Mouse (Mus musculus): ENCODE data around the gene Smpd4. TPM values are rescaled to one million over a fixed set of nuclear protein-coding genes. Genes with fewer than 3 reads are reported as not detected.
"Not testable (repeated sequence)": the region's sequence is repeated elsewhere in the genome, so short reads cannot be mapped to it uniquely, and the experiment has no call there.

Smpd4 gene
- total and polyA plus RNA-seq, 2 experiments = 3.6 to 26.9 TPM

GRCm38 (mm10) chr16:17590731-17591130 lies 28.4 kb upstream of the Smpd4 start:
- H3K36me3 ChIP-seq (ENCODE audit: control insufficient read depth, insufficient read depth, low read length) = no peaks in the 10 kb centered on the region
- no peak overlapping the region for H3K9ac ChIP-seq (ENCODE audit: low read depth, low read length)
- H3K27me3 ChIP-seq (ENCODE audit: control insufficient read depth, insufficient read depth, low read length) = no peaks in the 10 kb centered on the region
- no peak overlapping the region for H3K27ac ChIP-seq (replicated peaks; ENCODE audit: insufficient read depth, low read depth, low read length)
- TF ChIP-seq CTCF (IDR thresholded peaks at IDR 0.05; ENCODE audit: low read depth, low read length) (no peak), POLR2A (IDR thresholded peaks at IDR 0.05; ENCODE audit: extremely low read depth, insufficient read depth, low read length) (no peak)
- H3K4me3 ChIP-seq (ENCODE audit: insufficient read depth, low read depth, low read length) = no peak overlapping the region
- no peak for DNase-seq (ENCODE audit: extremely low read depth, low read depth, low spot score)
- WGBS = 43% methylated on average over 2 of the region's 2 CpGs
- H3K4me1 ChIP-seq (ENCODE audit: control insufficient read depth, insufficient read depth, low read length) = no peaks in the 10 kb centered on the region
- no peaks in the 10 kb centered on the region for H3K79me2 ChIP-seq (ENCODE audit: control insufficient read depth, insufficient read depth, low read length)

GRCm38 (mm10) chr16:17600944-17601562 lies 18.1 kb upstream of the Smpd4 start:
- TF ChIP-seq CTCF (IDR thresholded peaks at IDR 0.05; ENCODE audit: low read depth, low read length) (no peak), POLR2A (IDR thresholded peaks at IDR 0.05; ENCODE audit: extremely low read depth, insufficient read depth, low read length) (no peak)
- H3K79me2 ChIP-seq (ENCODE audit: control insufficient read depth, insufficient read depth, low read length) = no peaks in the 10 kb centered on the region
- DNase-seq (ENCODE audit: extremely low read depth, low read depth, low spot score) = no peak
- H3K9ac ChIP-seq (ENCODE audit: low read depth, low read length) = no peak overlapping the region
- 73% methylated on average over 3 of the region's 3 CpGs for WGBS
- H3K36me3 ChIP-seq (ENCODE audit: control insufficient read depth, insufficient read depth, low read length) = no peaks in the 10 kb centered on the region
- H3K27ac ChIP-seq (replicated peaks; ENCODE audit: insufficient read depth, low read depth, low read length) = no peak overlapping the region
- no peaks in the 10 kb centered on the region for H3K4me1 ChIP-seq (ENCODE audit: control insufficient read depth, insufficient read depth, low read length)
- no peaks in the 10 kb centered on the region for H3K27me3 ChIP-seq (ENCODE audit: control insufficient read depth, insufficient read depth, low read length)
- H3K4me3 ChIP-seq (ENCODE audit: insufficient read depth, low read depth, low read length) = no peak overlapping the region

GRCm38 (mm10) chr16:17604941-17605340 lies 14.2 kb upstream of the Smpd4 start:
- WGBS = 65% methylated on average over 4 of the region's 4 CpGs
- H3K79me2 ChIP-seq (ENCODE audit: control insufficient read depth, insufficient read depth, low read length) = no peaks in the 10 kb centered on the region
- H3K4me1 ChIP-seq (ENCODE audit: control insufficient read depth, insufficient read depth, low read length) = no peaks in the 10 kb centered on the region
- no peak for DNase-seq (ENCODE audit: extremely low read depth, low read depth, low spot score)
- H3K36me3 ChIP-seq (ENCODE audit: control insufficient read depth, insufficient read depth, low read length) = no peaks in the 10 kb centered on the region
- H3K9ac ChIP-seq (ENCODE audit: low read depth, low read length) = no peak overlapping the region
- no peak overlapping the region for H3K4me3 ChIP-seq (ENCODE audit: insufficient read depth, low read depth, low read length)
- H3K27ac ChIP-seq (replicated peaks; ENCODE audit: insufficient read depth, low read depth, low read length) = no peak overlapping the region
- peaks cover 3% of the 10 kb centered on the region; the same call in 1 of the 2 replicates for H3K27me3 ChIP-seq (ENCODE audit: control insufficient read depth, insufficient read depth, low read length)
- TF ChIP-seq POLR2A (IDR thresholded peaks at IDR 0.05; ENCODE audit: extremely low read depth, insufficient read depth, low read length) = no peak
- TF ChIP-seq CTCF (IDR thresholded peaks at IDR 0.05; ENCODE audit: low read depth, low read length) = no peak

GRCm38 (mm10) chr16:17605684-17606083 lies 13.5 kb upstream of the Smpd4 start:
- Histone ChIP-seq H3K79me2 (ENCODE audit: control insufficient read depth, insufficient read depth, low read length) (no peaks in the 10 kb centered on the region), H3K9ac (ENCODE audit: low read depth, low read length) (no peak overlapping the region), H3K27ac (replicated peaks; ENCODE audit: insufficient read depth, low read depth, low read length) (no peak overlapping the region), H3K36me3 (ENCODE audit: control insufficient read depth, insufficient read depth, low read length) (no peaks in the 10 kb centered on the region), H3K27me3 (ENCODE audit: control insufficient read depth, insufficient read depth, low read length) (peaks cover 6% of the 10 kb centered on the region; the same call in 1 of the 2 replicates), H3K4me3 (ENCODE audit: insufficient read depth, low read depth, low read length) (no peak overlapping the region), H3K4me1 (ENCODE audit: control insufficient read depth, insufficient read depth, low read length) (no peaks in the 10 kb centered on the region)
- WGBS = 81% methylated on average over 5 of the region's 5 CpGs
- no peak for TF ChIP-seq CTCF (IDR thresholded peaks at IDR 0.05; ENCODE audit: low read depth, low read length)
- no peak for TF ChIP-seq POLR2A (IDR thresholded peaks at IDR 0.05; ENCODE audit: extremely low read depth, insufficient read depth, low read length)
- no peak for DNase-seq (ENCODE audit: extremely low read depth, low read depth, low spot score)

- Histone ChIP-seq H3K9ac (ENCODE audit: low read depth, low read length) (no peak overlapping the region), H3K27me3 (ENCODE audit: control insufficient read depth, insufficient read depth, low read length) (peaks cover 6% of the 10 kb centered on the region; the same call in 1 of the 2 replicates), H3K4me1 (ENCODE audit: control insufficient read depth, insufficient read depth, low read length) (no peaks in the 10 kb centered on the region), H3K36me3 (ENCODE audit: control insufficient read depth, insufficient read depth, low read length) (no peaks in the 10 kb centered on the region), H3K79me2 (ENCODE audit: control insufficient read depth, insufficient read depth, low read length) (no peaks in the 10 kb centered on the region), H3K27ac (replicated peaks; ENCODE audit: insufficient read depth, low read depth, low read length) (no peak overlapping the region), H3K4me3 (ENCODE audit: insufficient read depth, low read depth, low read length) (no peak overlapping the region)
- WGBS = 68% methylated on average over 4 of the region's 4 CpGs
- no peak for TF ChIP-seq POLR2A (IDR thresholded peaks at IDR 0.05; ENCODE audit: extremely low read depth, insufficient read depth, low read length)
- TF ChIP-seq CTCF (IDR thresholded peaks at IDR 0.05; ENCODE audit: low read depth, low read length) = no peak
- DNase-seq (ENCODE audit: extremely low read depth, low read depth, low spot score) = no peak
Observed at GRCm38 (mm10) chr16:17611383-17611782, 7.8 kb upstream of the Smpd4 start.

GRCm38 (mm10) chr16:17614740-17615139 lies 4.4 kb upstream of the Smpd4 start:
- peak; percentile 35 for TF ChIP-seq CTCF (IDR thresholded peaks at IDR 0.05; ENCODE audit: low read depth, low read length)
- not testable (repeated sequence) for H3K79me2 ChIP-seq (ENCODE audit: control insufficient read depth, insufficient read depth, low read length); H3K4me3 ChIP-seq (ENCODE audit: insufficient read depth, low read depth, low read length); H3K36me3 ChIP-seq (ENCODE audit: control insufficient read depth, insufficient read depth, low read length); H3K9ac ChIP-seq (ENCODE audit: low read depth, low read length); H3K27me3 ChIP-seq (ENCODE audit: control insufficient read depth, insufficient read depth, low read length); H3K27ac ChIP-seq (replicated peaks; ENCODE audit: insufficient read depth, low read depth, low read length); DNase-seq (ENCODE audit: extremely low read depth, low read depth, low spot score); H3K4me1 ChIP-seq (ENCODE audit: control insufficient read depth, insufficient read depth, low read length)
- WGBS = 90% methylated on average over 6 of the region's 6 CpGs

All from liver, adult 2 months (tissue).